Mouse (Mus musculus) cerebellum, adult (tissue): Measurements from ENCODE around the gene Mmp25.
"Not testable (repeated sequence)": the region's sequence is repeated elsewhere in the genome, so short reads cannot be mapped to it uniquely, and the experiment has no call there.

Experiments
- ATAC-seq: cut with Nextera tagmentation; 2 replicates; pipeline ENCODE4 v1.9.2; 2017; ENCODE audit warnings: mild to moderate bottlenecking, moderate library complexity, mixed read lengths; ENCODE audit not compliant: insufficient number of reproducible peaks, low FRiP score, low TSS enrichment

The Mmp25 gene

DNA sequence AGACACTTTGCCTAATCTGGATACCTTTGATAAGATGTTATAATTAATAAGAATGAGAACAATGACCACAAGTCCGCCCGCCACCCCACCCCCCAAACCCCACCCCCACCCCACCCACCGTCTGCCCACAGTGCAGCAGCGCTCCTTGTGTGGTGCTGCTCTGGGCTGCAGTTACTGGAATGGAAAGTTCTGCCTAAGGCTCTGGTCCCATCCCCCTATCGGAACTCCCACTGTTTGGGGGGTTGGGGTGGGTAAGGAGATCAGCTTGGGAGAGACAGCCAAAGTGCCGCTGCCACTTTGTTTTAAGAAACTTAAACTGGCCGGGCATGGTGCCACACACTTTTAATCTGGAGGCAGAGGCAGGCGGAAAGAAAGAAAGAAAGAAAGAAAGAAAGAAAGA lies 42.0 kb downstream of the Mmp25 start:
- no peak for ATAC-seq

DNA sequence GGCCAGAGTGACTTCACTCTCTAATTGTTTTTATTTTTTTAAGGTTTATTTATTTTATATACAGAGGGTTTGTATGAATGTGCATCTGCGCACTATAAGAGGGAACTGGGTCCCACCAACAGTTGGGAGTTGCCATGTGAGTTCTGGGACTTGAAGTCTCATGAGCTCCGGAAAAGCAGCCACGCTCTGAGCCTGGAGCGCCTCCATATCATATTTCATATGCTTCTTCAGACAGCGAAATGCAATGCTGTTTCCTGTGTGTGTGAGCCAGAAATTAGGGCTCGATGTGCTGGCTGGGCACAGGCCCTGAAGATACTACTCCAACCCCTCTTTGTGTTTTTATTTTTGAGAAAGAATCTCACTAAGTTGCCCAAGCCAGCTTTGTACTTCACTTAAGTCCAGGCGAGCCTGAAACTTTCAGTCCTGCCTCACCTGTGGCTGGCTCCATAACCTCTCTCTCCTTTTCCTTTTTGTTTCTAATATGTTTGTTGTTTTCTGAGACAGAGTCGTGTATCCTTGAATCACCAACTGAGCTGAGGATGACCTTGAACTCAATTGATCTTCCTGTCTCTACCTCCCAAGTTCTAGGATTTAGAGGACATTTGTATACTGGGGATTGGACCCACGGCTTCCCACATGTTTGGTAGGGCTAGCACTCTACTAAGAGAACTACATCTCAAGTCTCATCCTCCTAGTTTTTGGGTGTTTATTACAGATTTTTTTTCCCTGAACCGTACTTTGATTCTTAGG lies 43.1 kb downstream of the Mmp25 start:
- ATAC-seq: no peak

GRCm38 (mm10) chr17:23600641-23601622 lies 44.1 kb downstream of the Mmp25 start, which contains the start of gene Zscan10:
Zscan10 (plus strand) TSS chr17:23600856.
- ATAC-seq: no peak

- ATAC-seq: no peak
Measured at GRCm38 (mm10) chr17:23599605-23600063, 45.4 kb downstream of the Mmp25 start.

GRCm38 (mm10) chr17:23598582-23599552 lies 46.2 kb downstream of the Mmp25 start, which contains the start of gene Zfp13:
Zfp13 (minus strand) TSS chr17:23599487.
- ATAC-seq: peak; percentile 93

GRCm38 (mm10) chr17:23595139-23595538 lies 49.9 kb downstream of the Mmp25 start:
- ATAC-seq: not testable (repeated sequence)

DNA sequence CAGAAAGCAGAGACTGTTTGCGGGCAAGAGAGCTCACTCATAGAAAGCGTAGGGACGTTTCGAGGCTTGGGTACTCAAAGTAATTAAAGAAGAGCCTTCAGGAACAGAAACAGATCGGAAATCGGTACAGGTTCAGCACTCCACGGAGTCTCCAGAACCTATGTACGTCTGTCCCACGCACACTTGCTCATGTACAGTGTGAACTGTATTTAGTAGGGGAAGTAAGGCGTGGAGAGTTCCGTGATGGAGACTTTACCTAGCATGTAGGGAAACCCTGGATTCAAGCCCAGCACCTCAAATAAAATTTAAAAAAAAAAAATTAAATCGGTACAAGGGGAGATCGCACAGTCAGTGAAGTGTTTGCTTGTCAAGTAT lies 52.2 kb downstream of the Mmp25 start:
- ATAC-seq: peak; percentile 61; the same call in 1 of the 2 replicates

- ATAC-seq: peak; percentile 98
Measured at GRCm38 (mm10) chr17:23592208-23592925, 52.7 kb downstream of the Mmp25 start.

GRCm38 (mm10) chr17:23587253-23587652 lies 57.8 kb downstream of the Mmp25 start:
- ATAC-seq: no peak

- ATAC-seq: peak; percentile 74; the same call in 1 of the 2 replicates
Measured at GRCm38 (mm10) chr17:23585721-23586491, 59.2 kb downstream of the Mmp25 start.

DNA sequence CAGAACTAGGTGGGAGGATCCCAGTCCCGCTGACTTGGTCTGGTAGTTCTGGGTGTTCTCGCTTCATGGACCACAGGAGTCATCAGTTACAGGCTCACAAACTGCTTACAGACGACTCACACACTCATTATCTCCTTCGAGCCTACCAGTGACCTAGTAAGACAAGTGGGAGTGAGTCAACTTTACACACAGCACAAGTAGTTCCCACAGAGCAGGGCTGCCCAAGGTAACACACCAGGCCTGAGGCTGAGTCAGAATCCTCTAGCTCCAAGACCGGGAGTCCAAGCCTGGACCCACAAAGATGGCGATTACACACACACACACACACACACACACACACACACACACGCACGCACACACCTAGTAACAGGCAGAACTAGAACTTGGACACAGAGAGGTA lies 60.3 kb downstream of the Mmp25 start:
- no peak for ATAC-seq
